ENCODE assay signal across 9 mouse cellular contexts in the genomic region with DNA sequence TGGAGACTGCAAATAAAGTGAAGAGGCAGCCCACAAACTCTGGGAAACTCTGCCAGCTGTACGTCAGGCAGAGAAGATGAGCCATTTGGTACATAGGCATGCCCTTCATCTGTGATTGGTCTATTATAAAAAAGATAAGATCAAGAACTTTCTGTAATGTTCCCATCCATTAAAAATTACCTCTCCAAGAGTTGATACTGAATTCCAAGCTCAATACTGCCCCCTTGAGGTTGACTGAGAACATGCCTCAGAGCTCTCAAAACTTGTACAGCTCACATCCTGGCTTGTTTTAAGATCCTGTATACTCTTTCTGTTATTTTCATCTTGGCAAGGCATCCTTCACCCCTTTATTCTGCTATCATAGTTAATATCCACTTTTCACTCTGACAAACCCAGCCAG. TPM values are rescaled to one million over a fixed set of nuclear protein-coding genes. Genes with fewer than 3 reads are reported as not detected.
DNase-seq lines count a peak whose midpoint lies in the region; ATAC-seq lines count a peak whose summit lies in the region.
"Had no signal": no experiment of that assay in that cellular context is flagged by ENCODE, and none has a peak within 500 bp of the region (broad histone marks: within the 10 kb centered on the region; RNA-seq: fewer than 3 reads in every experiment).

No protein-coding gene starts in this region.

- no peaks in the 10 kb centered on the region for H3K27me3 ChIP-seq in kidney, embryonic 16.5 days (ENCODE audit: insufficient read depth, low read length)
- no peaks in the 10 kb centered on the region for H3K27me3 ChIP-seq in liver, embryonic 16.5 days (ENCODE audit: control insufficient read depth, insufficient read depth, low read depth, low read length)

- H3K36me3 ChIP-seq in kidney, embryonic 16.5 days (ENCODE audit: insufficient read depth, low read length), result no peaks in the 10 kb centered on the region
- H3K36me3 ChIP-seq in liver, embryonic 16.5 days (ENCODE audit: control insufficient read depth, insufficient read depth), result no peaks in the 10 kb centered on the region

- no peak overlapping the region for H3K9ac ChIP-seq in kidney, embryonic 16.5 days (replicated peaks; ENCODE audit: low read length)
- H3K9ac ChIP-seq in liver, embryonic 16.5 days (ENCODE audit: low read depth, low read length), result peak overlapping the region; percentile 54

- H3K4me2 ChIP-seq in kidney, embryonic 16.5 days (replicated peaks; ENCODE audit: low read depth, low read length), result no peak overlapping the region
- H3K4me2 ChIP-seq in liver, embryonic 16.5 days (ENCODE audit: low read depth, low read length), result no peak overlapping the region

- no peak overlapping the region for H3K4me3 ChIP-seq in kidney, embryonic 16.5 days (ENCODE audit: low read length)
- H3K4me3 ChIP-seq in liver, embryonic 16.5 days (ENCODE audit: low read depth, low read length), result no peak overlapping the region

- DNase-seq in adrenal gland, adult (ENCODE audit: inconsistent age in 2 of 2, low spot score in 1 of 2), result peak; percentile 4 to 66
- DNase-seq in adrenal gland, postnatal 25 days, result no peak
- DNase-seq in kidney, postnatal 10 days, result peak; percentile 5
- DNase-seq in embryo, embryonic 11.5 days (ENCODE audit: low read depth, low spot score), result peak; percentile 36
- DNase-seq in lung, postnatal 36 days, result no peak

- no peak overlapping the region for H3K27ac ChIP-seq in kidney, embryonic 16.5 days (ENCODE audit: low read length)
- H3K27ac ChIP-seq in liver, embryonic 16.5 days (ENCODE audit: low read length), result peak overlapping the region; percentile 86

- no peak for ATAC-seq in kidney, embryonic 16.5 days (ENCODE audit: low FRiP score, low TSS enrichment)
- peak; percentile 53 for ATAC-seq in CD4-positive, CD25-positive, alpha-beta regulatory T cell, adult 4 months
- no peak for ATAC-seq in liver, embryonic 16.5 days (ENCODE audit: low read depth)

- WGBS in kidney, embryonic 16.5 days, result 69% methylated on average over 1 of the region's 1 CpGs
- WGBS in liver, embryonic 16.5 days (ENCODE audit: insufficient replicate concordance), result 60% methylated on average over 1 of the region's 1 CpGs

- no peaks in the 10 kb centered on the region for H3K4me1 ChIP-seq in kidney, embryonic 16.5 days (ENCODE audit: insufficient read depth, low read length)
- peaks cover 14% of the 10 kb centered on the region for H3K4me1 ChIP-seq in liver, embryonic 16.5 days (ENCODE audit: control insufficient read depth, low read depth, low read length)

- H3K9me3 ChIP-seq in kidney, embryonic 16.5 days (ENCODE audit: low read length), result no peaks in the 10 kb centered on the region
- no peaks in the 10 kb centered on the region for H3K9me3 ChIP-seq in liver, embryonic 16.5 days (replicated peaks; ENCODE audit: control insufficient read depth, low read length)

RNA-seq across cellular contexts. Expression of gene Hbb-bt, which starts 6.9 kb away (rescaled TPM):
- total RNA-seq in adrenal gland, postnatal 25 days (2021), result 217 and 281 TPM in 2 replicates
- 2,178 and 2,179 TPM in 2 replicates for polyA plus RNA-seq in kidney, embryonic 16.5 days (2015; fragmentation: Nextera tagmentation; extraction: Ambion mirVana)
- 1 to 10 TPM in 1 of 2 experiments, not detected in 1; 2.4 TPM for polyA plus RNA-seq in CD4-positive, CD25-positive, alpha-beta regulatory T cell, adult 4 months (2017; shearing (Covaris generic))
- polyA plus RNA-seq in liver, embryonic 16.5 days (2015; fragmentation: Nextera tagmentation; extraction: Ambion mirVana), result 43,947 and 47,652 TPM in 2 replicates

RNA-seq across cellular contexts. Expression of gene Olfr67, which starts 15.2 kb away (rescaled TPM):
- not detected in 2 replicates for total RNA-seq in adrenal gland, postnatal 25 days (2021)
- polyA plus RNA-seq in kidney, embryonic 16.5 days (2015; fragmentation: Nextera tagmentation; extraction: Ambion mirVana), result not detected in 2 replicates
- polyA plus RNA-seq in CD4-positive, CD25-positive, alpha-beta regulatory T cell, adult 4 months (2017; shearing (Covaris generic)), result not detected
- not detected in 2 replicates for polyA plus RNA-seq in liver, embryonic 16.5 days (2015; fragmentation: Nextera tagmentation; extraction: Ambion mirVana)
- polyA plus RNA-seq: gonadal fat pad, adult 2 months had no signal

RNA-seq across cellular contexts. Expression of gene Hbb-bs, which starts 21.0 kb away (rescaled TPM):
- 2,100 and 2,179 TPM in 2 replicates for total RNA-seq in adrenal gland, postnatal 25 days (2021)
- 7,235 and 7,674 TPM in 2 replicates for polyA plus RNA-seq in kidney, embryonic 16.5 days (2015; fragmentation: Nextera tagmentation; extraction: Ambion mirVana)
- 1 to 10 TPM; 3.4 to 7.7 TPM for polyA plus RNA-seq in CD4-positive, CD25-positive, alpha-beta regulatory T cell, adult 4 months (2017; shearing (Covaris generic))
- 113,562 and 115,549 TPM in 2 replicates for polyA plus RNA-seq in liver, embryonic 16.5 days (2015; fragmentation: Nextera tagmentation; extraction: Ambion mirVana)

RNA-seq across cellular contexts. Expression of gene Olfr68, which starts 27.4 kb away (rescaled TPM):
- total RNA-seq in adrenal gland, postnatal 25 days (2021), result not detected in 2 replicates
- not detected in 2 replicates for polyA plus RNA-seq in kidney, embryonic 16.5 days (2015; fragmentation: Nextera tagmentation; extraction: Ambion mirVana)
- not detected for polyA plus RNA-seq in CD4-positive, CD25-positive, alpha-beta regulatory T cell, adult 4 months (2017; shearing (Covaris generic))
- not detected in 2 replicates for polyA plus RNA-seq in liver, embryonic 16.5 days (2015; fragmentation: Nextera tagmentation; extraction: Ambion mirVana)
- polyA plus RNA-seq: gonadal fat pad, adult 2 months had no signal

RNA-seq across cellular contexts. Expression of gene Hbb-bh2, which starts 33.5 kb away (rescaled TPM):
- not detected in 2 replicates for total RNA-seq in adrenal gland, postnatal 25 days (2021)
- polyA plus RNA-seq in kidney, embryonic 16.5 days (2015; fragmentation: Nextera tagmentation; extraction: Ambion mirVana), result not detected in 2 replicates
- polyA plus RNA-seq in CD4-positive, CD25-positive, alpha-beta regulatory T cell, adult 4 months (2017; shearing (Covaris generic)), result not detected
- polyA plus RNA-seq in liver, embryonic 16.5 days (2015; fragmentation: Nextera tagmentation; extraction: Ambion mirVana), result 0.22 TPM in 1 of 2 replicates, not detected in the other
- polyA plus RNA-seq: gonadal fat pad, adult 2 months had no signal

Comparison
In these comparisons a context has a peak if more than half of its experiments do, and no peak if none do; other contexts are left out.
1. DNase-seq: peak in adrenal gland, adult (2 of 2), kidney, postnatal 10 days (single experiment) and embryo, embryonic 11.5 days (single experiment); none in adrenal gland, postnatal 25 days (single experiment) and lung, postnatal 36 days (single experiment).
2. RNA of gene Hbb-bt, which starts 6.9 kb away (polyA plus RNA-seq): 43,947 to 47,652 TPM in liver, embryonic 16.5 days and 2,178 to 2,179 TPM in kidney, embryonic 16.5 days; 2.4 TPM in CD4-positive, CD25-positive, alpha-beta regulatory T cell, adult 4 months; every median in the first group is over 100 times any median in the second.
3. RNA of gene Hbb-bs, which starts 21.0 kb away (polyA plus RNA-seq): 113,562 to 115,549 TPM in liver, embryonic 16.5 days and 7,235 to 7,674 TPM in kidney, embryonic 16.5 days; 3.4 to 7.7 TPM in CD4-positive, CD25-positive, alpha-beta regulatory T cell, adult 4 months; every median in the first group is over 100 times any median in the second.